Mouse (Mus musculus): Measurements from ENCODE around the gene Tns1.

- no peak for TF ChIP-seq CTCF (IDR thresholded peaks at IDR 0.05; ENCODE audit: insufficient read depth, low read depth, low read length)
- TF ChIP-seq POLR2A (IDR thresholded peaks at IDR 0.05; ENCODE audit: insufficient read depth, low read depth, low read length) = no peak
Observed at GRCm38 (mm10) chr1:73962049-73962448, 162.2 kb downstream of the Tns1 start.
